Mouse (Mus musculus) left cerebral cortex, postnatal 14 days (tissue): ENCODE results near the gene Ntpcr. TPM values are rescaled to one million over a fixed set of nuclear protein-coding genes. Genes with fewer than 3 reads are reported as not detected.

Experiments used
- DNase-seq, 2 experiments: peaks; one replicate each; pipeline ENCODE4 v3.0.0; 2021 to 2022; ENCODE audit warnings: low spot score in 2 of 2, mixed read lengths in 1 of 2
- intact Hi-C: fragments of 180-260 bp; cut with DNase I; formaldehyde crosslinking; loops from one replicate; pipeline ENCODE4 v1.15.1; 2025
- long read RNA-seq, 2 experiments: library from polyadenylated mRNA; stranded (forward); transcript quantifications; one replicate each; pipeline ENCODE4 v2.0.0; 2021
- total RNA-seq, 2 experiments: library from RNA; stranded (reverse); gene quantifications; 2 replicates each; pipeline ENCODE4 v1.2.3; 2021

Gene Ntpcr
- 10 to 100 TPM; 22.0 to 25.2 TPM for total RNA-seq
- long read RNA-seq, experiment 1, transcript Ntpcr-201 (5 exons, 1,155 nt), result major isoform, 18 of 31 reads
- long read RNA-seq, experiment 1, partial matches to known transcripts, result 2 of 31 reads
- long read RNA-seq, experiment 1, other reads (novel, unspliced or antisense), result 8 of 31 reads
- long read RNA-seq, experiment 2, transcript Ntpcr-201 (5 exons, 1,155 nt), result major isoform, 12 of 27 reads
- long read RNA-seq, experiment 2, partial matches to known transcripts, result 1 of 27 reads
- long read RNA-seq, experiment 2, other reads (novel, unspliced or antisense), result 10 of 27 reads

GRCm38 (mm10) chr8:125729746-125730145 lies at the start of gene Ntpcr:
Gene Ntpcr, plus strand, starts transcription at chr8:125729963.
- intact Hi-C loops, result loop anchor here (5.0 kb wide), 1 partner anchor 157 kb away; no protein-coding TSS in a partner anchor
- no peak for DNase-seq

GRCm38 (mm10) chr8:125680851-125681408 lies 48.8 kb upstream of the Ntpcr start:
- intact Hi-C loops, result no loop called here
- no peak for DNase-seq

- intact Hi-C loops, result no loop called here
- DNase-seq, result no peak
These were observed 44.5 kb upstream of the Ntpcr start for GRCm38 (mm10) chr8:125685216-125685760.

GRCm38 (mm10) chr8:125686221-125686865 lies 43.4 kb upstream of the Ntpcr start:
- intact Hi-C loops, result no loop called here
- no peak for DNase-seq

- intact Hi-C loops, result no loop called here
- no peak for DNase-seq
These were observed 39.4 kb upstream of the Ntpcr start for GRCm38 (mm10) chr8:125690166-125690915.

GRCm38 (mm10) chr8:125690961-125691360 lies 38.8 kb upstream of the Ntpcr start:
- no peak for DNase-seq
- intact Hi-C loops, result no loop called here

GRCm38 (mm10) chr8:125692447-125692846 lies 37.3 kb upstream of the Ntpcr start:
- DNase-seq, result no peak
- intact Hi-C loops, result no loop called here

- intact Hi-C loops, result no loop called here
- DNase-seq, result no peak
These were observed 36.6 kb upstream of the Ntpcr start for GRCm38 (mm10) chr8:125693197-125693596.

GRCm38 (mm10) chr8:125695951-125696350 lies 33.8 kb upstream of the Ntpcr start:
- intact Hi-C loops, result no loop called here
- no peak for DNase-seq

GRCm38 (mm10) chr8:125699391-125700025 lies 30.3 kb upstream of the Ntpcr start:
- no peak for DNase-seq
- intact Hi-C loops, result no loop called here

GRCm38 (mm10) chr8:125700407-125700806 lies 29.4 kb upstream of the Ntpcr start:
- intact Hi-C loops, result no loop called here

GRCm38 (mm10) chr8:125702868-125703473 lies 26.8 kb upstream of the Ntpcr start:
- peak in 1 of 2 experiments; percentile 5 for DNase-seq
- intact Hi-C loops, result no loop called here

More at GRCm38 (mm10) chr8:125700407-125700806, 29.4 kb upstream of the Ntpcr start:
- no peak for DNase-seq

- intact Hi-C loops, result no loop called here
- DNase-seq, result no peak
These were observed 25.3 kb upstream of the Ntpcr start for GRCm38 (mm10) chr8:125704434-125704833.

GRCm38 (mm10) chr8:125705816-125706215 lies 23.9 kb upstream of the Ntpcr start:
- intact Hi-C loops, result no loop called here
- no peak for DNase-seq

- DNase-seq, result no peak
- intact Hi-C loops, result no loop called here
These were observed 20.6 kb upstream of the Ntpcr start for GRCm38 (mm10) chr8:125709171-125709570.

GRCm38 (mm10) chr8:125711514-125711913 lies 18.2 kb upstream of the Ntpcr start:
- intact Hi-C loops, result no loop called here
- no peak for DNase-seq

GRCm38 (mm10) chr8:125716211-125716610 lies 13.6 kb upstream of the Ntpcr start:
- no peak for DNase-seq
- intact Hi-C loops, result no loop called here

GRCm38 (mm10) chr8:125716613-125717012 lies 13.2 kb upstream of the Ntpcr start:
- no peak for DNase-seq
- intact Hi-C loops, result no loop called here

GRCm38 (mm10) chr8:125718914-125719313 lies 10.8 kb upstream of the Ntpcr start:
- DNase-seq, result no peak
- intact Hi-C loops, result no loop called here
